Mouse (Mus musculus) left cerebral cortex, adult 8-10 months (tissue): ENCODE measurements around the gene D130040H23Rik. TPM values are rescaled to one million over a fixed set of nuclear protein-coding genes. Genes with fewer than 3 reads are reported as not detected.
"Not testable (repeated sequence)": the region's sequence is repeated elsewhere in the genome, so short reads cannot be mapped to it uniquely, and the experiment has no call there.

ENCODE experiments used
- DNase-seq, 2 experiments: peaks; one replicate each; pipeline ENCODE4 v3.0.0; 2022; ENCODE audit warnings: low spot score in 2 of 2
- total RNA-seq, 4 experiments: library from RNA; stranded (reverse); gene quantifications; 2 replicates each; pipeline ENCODE4 v1.2.4; 2022

Gene D130040H23Rik
- total RNA-seq = 10 to 100 TPM; 23.5 to 25.7 (median 24.8) TPM

GRCm38 (mm10) chr8:69270386-69271202 is at the start of gene D130040H23Rik:
D130040H23Rik (plus strand) TSS chr8:69271080.
- DNase-seq = peak; percentile 65 to 84

GRCm38 (mm10) chr8:69242541-69242940 is 28.3 kb upstream of the D130040H23Rik start:
- DNase-seq = no peak

DNA sequence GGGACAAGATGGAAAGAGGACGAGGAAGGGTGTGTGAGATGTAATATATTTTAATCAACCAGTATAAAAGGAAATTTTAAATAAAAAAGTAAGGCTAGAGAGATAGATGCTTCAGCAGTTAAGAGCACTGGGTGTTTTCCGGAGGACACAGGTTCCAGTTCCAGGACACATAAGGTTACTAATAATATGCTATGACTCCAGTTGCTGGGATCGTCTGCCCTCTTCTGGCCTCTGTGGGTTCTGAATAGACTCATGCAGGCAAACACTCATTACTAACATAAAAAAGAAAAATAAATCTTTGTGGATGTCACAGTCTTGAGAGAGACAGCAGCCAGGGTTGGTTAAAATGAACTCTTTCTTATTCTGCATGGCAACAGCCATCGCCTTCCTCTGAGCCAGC is 2.4 kb upstream of the D130040H23Rik start:
- DNase-seq = no peak

- DNase-seq = no peak
Measured at GRCm38 (mm10) chr8:69271203-69271554, 299 bp downstream of the D130040H23Rik start.

- no peak for DNase-seq
Measured at GRCm38 (mm10) chr8:69272435-69272834, 1.6 kb downstream of the D130040H23Rik start.

DNA sequence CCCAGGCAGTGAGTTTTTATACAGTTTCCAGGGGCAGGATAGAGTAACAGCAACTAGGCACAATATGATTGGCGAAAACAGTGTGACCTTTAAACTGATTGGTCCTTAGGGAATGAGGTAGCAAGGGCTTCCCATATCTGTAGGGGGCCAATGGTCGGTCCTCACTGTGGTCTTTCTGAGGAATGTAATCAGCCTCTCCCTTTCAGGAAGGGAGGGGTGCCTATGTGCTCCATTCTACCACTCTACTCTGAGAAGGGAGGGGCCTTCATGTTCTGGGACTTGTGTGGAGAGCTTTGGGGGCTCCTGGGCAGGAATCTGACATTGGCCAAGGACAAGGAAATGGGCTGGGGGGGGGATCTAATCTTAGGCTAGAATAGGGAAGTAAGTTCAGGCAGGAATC is 53.9 kb downstream of the D130040H23Rik start:
- DNase-seq = no peak

DNA sequence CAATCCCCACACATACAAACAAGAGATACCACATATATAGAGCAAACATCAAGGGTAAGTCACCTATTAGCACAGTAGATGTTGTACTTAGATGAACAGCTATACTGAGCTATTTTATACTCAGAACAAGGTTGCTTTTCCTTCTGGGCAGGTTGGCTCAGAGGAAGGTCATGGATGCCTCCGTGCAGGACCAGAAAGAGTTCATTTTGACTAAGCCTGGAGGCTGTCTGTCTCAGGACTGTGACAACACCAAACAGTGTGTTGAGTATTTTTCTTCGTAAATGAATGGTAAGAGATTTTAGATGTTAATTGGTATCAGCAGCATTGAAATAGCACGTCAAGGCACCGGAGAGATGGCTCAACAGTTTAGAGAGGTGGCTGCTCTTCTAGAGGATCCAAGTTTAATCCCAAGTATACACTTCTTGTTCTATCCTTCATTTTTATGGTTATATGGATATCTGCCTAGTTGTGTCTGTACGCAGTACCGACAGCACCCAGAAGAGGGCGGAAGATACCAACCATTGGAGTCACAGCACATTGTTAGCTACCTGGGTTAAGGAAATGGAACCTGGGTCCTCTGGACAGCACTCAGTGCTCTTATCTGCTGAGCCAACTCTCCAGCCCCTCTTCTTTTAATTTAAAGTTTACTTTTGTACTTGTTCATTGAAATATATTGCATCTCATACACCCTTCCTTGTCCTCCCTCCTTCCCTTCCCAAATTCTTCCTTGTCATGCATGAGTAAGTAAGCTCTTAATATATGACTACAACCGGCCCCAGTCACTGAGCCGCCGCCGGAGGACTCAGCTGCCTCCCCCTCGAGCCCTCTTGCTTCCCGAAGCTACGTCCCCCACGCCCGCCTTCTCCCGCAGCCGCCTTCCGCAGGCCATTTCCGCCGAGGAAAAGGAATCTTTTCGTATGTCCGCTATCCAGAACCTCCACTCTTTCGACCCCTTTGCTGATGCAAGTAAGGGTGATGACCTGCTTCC is 57.7 kb downstream of the D130040H23Rik start:
- DNase-seq = peak; percentile 70 to 92

DNA sequence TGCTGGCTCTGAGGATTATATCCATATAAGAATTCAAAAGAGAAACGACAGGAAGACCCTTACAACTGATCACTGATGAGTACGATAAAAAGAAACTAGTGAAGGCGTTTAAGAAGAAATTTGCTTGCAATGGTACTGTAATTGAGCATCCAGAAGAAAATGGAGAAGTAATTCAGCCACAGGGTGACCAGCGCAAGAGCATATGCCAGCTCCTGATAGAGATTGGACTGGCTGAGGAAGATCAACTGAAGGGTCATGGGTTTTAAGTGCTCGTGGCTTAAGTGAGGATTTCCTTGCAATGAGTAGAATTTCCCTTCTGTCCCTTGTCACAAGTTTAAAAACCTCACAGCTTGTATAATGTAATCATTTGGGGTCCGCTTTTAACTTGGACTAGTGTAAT is 58.4 kb downstream of the D130040H23Rik start:
- not testable (repeated sequence) for DNase-seq

Other genes with a start within 250 kb of the D130040H23Rik start
- 10 to 100 TPM; 12.8 to 15.2 (median 14.1) TPM for gene Zfp930, start 62.0 kb upstream of the D130040H23Rik start, total RNA-seq
- under 1 TPM in 2 of 4 experiments, not detected in 2; 0.19 to 0.32 TPM for gene Gm9495, start 182.5 kb downstream of the D130040H23Rik start, total RNA-seq